Mouse (Mus musculus) neural tube, embryonic 12.5 days (tissue): ENCODE results near the gene Ppp1cc. TPM values are rescaled to one million over a fixed set of nuclear protein-coding genes. Genes with fewer than 3 reads are reported as not detected.
"Not testable (repeated sequence)": the region's sequence is repeated elsewhere in the genome, so short reads cannot be mapped to it uniquely, and the experiment has no call there.

Experiments
- ATAC-seq: fragments of 200-750 bp; cut with Nextera tagmentation; 2 replicates; pipeline ENCODE4 v1.8.0; 2017; ENCODE audit warnings: low read depth, mild to moderate bottlenecking, moderate TSS enrichment, moderate library complexity; ENCODE audit not compliant: low FRiP score
- H3K27ac ChIP-seq: fragments of 300-500 bp; sonication (generic); 2 replicates; pipeline ENCODE4 v1.5.1; 2016
- H3K27me3 ChIP-seq: fragments of 300-500 bp; sonication (generic); replicated peaks from 2 replicates; pipeline ENCODE4 v1.6.1; 2016; ENCODE audit warnings: mild to moderate bottlenecking
- H3K36me3 ChIP-seq: fragments of 300-500 bp; sonication (generic); 2 replicates; pipeline ENCODE4 v1.6.1; 2016; ENCODE audit warnings: mild to moderate bottlenecking
- H3K4me1 ChIP-seq: fragments of 300-500 bp; sonication (generic); 2 replicates; pipeline ENCODE4 v1.6.1; 2016
- H3K4me2 ChIP-seq: fragments of 300-500 bp; sonication (generic); replicated peaks from 2 replicates; pipeline ENCODE4 v1.6.1; 2016; ENCODE audit warnings: mild to moderate bottlenecking
- H3K4me3 ChIP-seq: fragments of 300-500 bp; sonication (generic); 2 replicates; pipeline ENCODE4 v1.5.1; 2016
- H3K9ac ChIP-seq: fragments of 300-500 bp; sonication (generic); 2 replicates; pipeline ENCODE4 v1.6.1; 2016; ENCODE audit warnings: mild to moderate bottlenecking
- H3K9me3 ChIP-seq: fragments of 300-500 bp; sonication (generic); 2 replicates; pipeline ENCODE4 v1.6.1; 2016; ENCODE audit warnings: mild to moderate bottlenecking
- WGBS: fragments of 180-500 bp; shearing (Covaris S2); methylation state at CpG from one replicate; pipeline ENCODE4 v1.1.7; 2016; 5-methylcytosine and 5-hydroxymethylcytosine counted together
- polyA plus RNA-seq: library from polyadenylated mRNA; unstranded; fragments of >200 nt; fragmentation: Nextera tagmentation; extraction: Ambion mirVana; gene quantifications from 2 replicates; pipeline ENCODE4 v1.2.1, GENCODE M21; 2016

Ppp1cc gene
- polyA plus RNA-seq, 1 experiment from 2014 or later = 306 TPM

GRCm38 (mm10) chr5:122210890-122211289 is 52.8 kb downstream of the Ppp1cc start:
- Histone ChIP-seq H3K4me2 (no peak overlapping the region), H3K27me3 (no peaks in the 10 kb centered on the region), H3K27ac (no peak overlapping the region), H3K9ac (no peak overlapping the region), H3K4me3 (no peak overlapping the region), H3K36me3 (no peaks in the 10 kb centered on the region), H3K9me3 (no peaks in the 10 kb centered on the region), H3K4me1 (peaks cover 12% of the 10 kb centered on the region)
- WGBS = 94% methylated on average over 8 of the region's 8 CpGs
- no peak for ATAC-seq

- no peak for ATAC-seq
- H3K4me1 ChIP-seq = peaks cover 12% of the 10 kb centered on the region
- no peak overlapping the region for H3K9ac ChIP-seq
- H3K4me2 ChIP-seq = no peak overlapping the region
- H3K27ac ChIP-seq = no peak overlapping the region
- no peak overlapping the region for H3K4me3 ChIP-seq
- H3K9me3 ChIP-seq = no peaks in the 10 kb centered on the region
- H3K36me3 ChIP-seq = no peaks in the 10 kb centered on the region
- 88% methylated on average over 8 of the region's 8 CpGs for WGBS
- no peaks in the 10 kb centered on the region for H3K27me3 ChIP-seq
Observed at GRCm38 (mm10) chr5:122212125-122212524, 54.0 kb downstream of the Ppp1cc start.

- not testable (repeated sequence) for H3K36me3 ChIP-seq, H3K4me2 ChIP-seq, H3K9ac ChIP-seq, ATAC-seq, H3K9me3 ChIP-seq, H3K4me3 ChIP-seq, H3K27ac ChIP-seq, H3K27me3 ChIP-seq
- 88% methylated on average over 1 of the region's 1 CpGs for WGBS
- H3K4me1 ChIP-seq = peaks cover 12% of the 10 kb centered on the region
Observed at GRCm38 (mm10) chr5:122212820-122213219, 54.7 kb downstream of the Ppp1cc start.

- Histone ChIP-seq H3K27me3 (no peaks in the 10 kb centered on the region), H3K9me3 (no peaks in the 10 kb centered on the region), H3K4me1 (peaks cover 12% of the 10 kb centered on the region), H3K27ac (no peak overlapping the region), H3K9ac (no peak overlapping the region), H3K36me3 (no peaks in the 10 kb centered on the region), H3K4me3 (no peak overlapping the region), H3K4me2 (no peak overlapping the region)
- WGBS = 84% methylated on average over 6 of the region's 6 CpGs
- ATAC-seq = no peak
Observed at GRCm38 (mm10) chr5:122213861-122214260, 55.8 kb downstream of the Ppp1cc start.

GRCm38 (mm10) chr5:122217636-122218035 is 59.6 kb downstream of the Ppp1cc start:
- Histone ChIP-seq H3K4me2 (no peak overlapping the region), H3K4me3 (no peak overlapping the region), H3K4me1 (no peaks in the 10 kb centered on the region), H3K9ac (no peak overlapping the region), H3K36me3 (no peaks in the 10 kb centered on the region), H3K27ac (no peak overlapping the region), H3K9me3 (no peaks in the 10 kb centered on the region), H3K27me3 (no peaks in the 10 kb centered on the region)
- ATAC-seq = no peak
- WGBS = 92% methylated on average over 6 of the region's 6 CpGs

GRCm38 (mm10) chr5:122218109-122218905 is 60.2 kb downstream of the Ppp1cc start:
- Histone ChIP-seq H3K27me3 (no peaks in the 10 kb centered on the region), H3K4me3 (no peak overlapping the region), H3K4me1 (no peaks in the 10 kb centered on the region), H3K4me2 (no peak overlapping the region), H3K9ac (no peak overlapping the region), H3K36me3 (no peaks in the 10 kb centered on the region), H3K9me3 (no peaks in the 10 kb centered on the region), H3K27ac (no peak overlapping the region)
- no peak for ATAC-seq
- WGBS = 90% methylated on average over 12 of the region's 12 CpGs

GRCm38 (mm10) chr5:122218928-122219327 is 60.9 kb downstream of the Ppp1cc start:
- Histone ChIP-seq H3K9ac (no peak overlapping the region), H3K27ac (no peak overlapping the region), H3K4me3 (no peak overlapping the region), H3K4me1 (no peaks in the 10 kb centered on the region), H3K36me3 (no peaks in the 10 kb centered on the region), H3K4me2 (no peak overlapping the region), H3K9me3 (no peaks in the 10 kb centered on the region), H3K27me3 (no peaks in the 10 kb centered on the region)
- WGBS = 84% methylated on average over 7 of the region's 7 CpGs
- no peak for ATAC-seq

GRCm38 (mm10) chr5:122219655-122220629 is 61.9 kb downstream of the Ppp1cc start:
- no peak for ATAC-seq
- no peaks in the 10 kb centered on the region for H3K27me3 ChIP-seq
- H3K4me3 ChIP-seq = no peak overlapping the region
- no peak overlapping the region for H3K27ac ChIP-seq
- no peaks in the 10 kb centered on the region for H3K4me1 ChIP-seq
- WGBS = 71% methylated on average over 18 of the region's 18 CpGs
- H3K9ac ChIP-seq = no peak overlapping the region
- H3K4me2 ChIP-seq = no peak overlapping the region
- H3K9me3 ChIP-seq = no peaks in the 10 kb centered on the region
- no peaks in the 10 kb centered on the region for H3K36me3 ChIP-seq

- H3K9ac ChIP-seq = no peak overlapping the region
- no peaks in the 10 kb centered on the region for H3K9me3 ChIP-seq
- ATAC-seq = no peak
- WGBS = 89% methylated on average over 4 of the region's 4 CpGs
- H3K27ac ChIP-seq = no peak overlapping the region
- no peaks in the 10 kb centered on the region for H3K36me3 ChIP-seq
- no peak overlapping the region for H3K4me3 ChIP-seq
- no peaks in the 10 kb centered on the region for H3K4me1 ChIP-seq
- H3K4me2 ChIP-seq = no peak overlapping the region
- no peaks in the 10 kb centered on the region for H3K27me3 ChIP-seq
Observed at GRCm38 (mm10) chr5:122221085-122221484, 63.0 kb downstream of the Ppp1cc start.

GRCm38 (mm10) chr5:122224291-122224690 is 66.2 kb downstream of the Ppp1cc start:
- Histone ChIP-seq H3K27me3 (no peaks in the 10 kb centered on the region), H3K4me1 (no peaks in the 10 kb centered on the region), H3K4me2 (no peak overlapping the region), H3K36me3 (no peaks in the 10 kb centered on the region), H3K27ac (no peak overlapping the region), H3K9ac (no peak overlapping the region), H3K9me3 (peaks cover 6% of the 10 kb centered on the region; the same call in 1 of the 2 replicates), H3K4me3 (no peak overlapping the region)
- WGBS = 98% methylated on average over 2 of the region's 2 CpGs
- no peak for ATAC-seq
